Mouse (Mus musculus) left cerebral cortex, adult 11 months (tissue): Measurements from ENCODE around the gene Os9.
"Not testable (repeated sequence)": the region's sequence is repeated elsewhere in the genome, so short reads cannot be mapped to it uniquely, and the experiment has no call there.

ENCODE experiments used
- DNase-seq: peaks from one replicate; pipeline ENCODE4 v3.0.0; 2022; ENCODE audit warnings: low spot score

The Os9 gene

GRCm38 (mm10) chr10:127080901-127081780 lies 39.8 kb downstream of the Os9 start:
- no peak for DNase-seq

GRCm38 (mm10) chr10:127079665-127080391 lies 41.1 kb downstream of the Os9 start:
- DNase-seq, result no peak

- no peak for DNase-seq
Measured at GRCm38 (mm10) chr10:127078677-127079575, 42.0 kb downstream of the Os9 start.

- peak; percentile 73 for DNase-seq
Measured at GRCm38 (mm10) chr10:127078001-127078676, 42.8 kb downstream of the Os9 start.

GRCm38 (mm10) chr10:127077515-127077914 lies 43.4 kb downstream of the Os9 start:
- DNase-seq, result no peak

- no peak for DNase-seq
Measured at GRCm38 (mm10) chr10:127076082-127076481, 44.8 kb downstream of the Os9 start.

- DNase-seq, result no peak
Measured at GRCm38 (mm10) chr10:127075651-127076050, 45.3 kb downstream of the Os9 start.

- no peak for DNase-seq
Measured at GRCm38 (mm10) chr10:127075080-127075479, 45.9 kb downstream of the Os9 start, which contains the start of gene Agap2. TSS of gene Agap2 (plus strand) at chr10:127075284.

GRCm38 (mm10) chr10:127073981-127074380 lies 47.0 kb downstream of the Os9 start:
- no peak for DNase-seq

- not testable (repeated sequence) for DNase-seq
Measured at GRCm38 (mm10) chr10:127072969-127073368, 48.0 kb downstream of the Os9 start.

- DNase-seq, result not testable (repeated sequence)
Measured at GRCm38 (mm10) chr10:127072270-127072669, 48.7 kb downstream of the Os9 start.

GRCm38 (mm10) chr10:127071203-127071602 lies 49.7 kb downstream of the Os9 start:
- no peak for DNase-seq

- DNase-seq, result peak; percentile 94
Measured at GRCm38 (mm10) chr10:127070190-127071121, 50.5 kb downstream of the Os9 start, which contains the start of gene Tspan31. TSS of gene Tspan31 (minus strand) at chr10:127070264.

- no peak for DNase-seq
Measured at GRCm38 (mm10) chr10:127069281-127070189, 51.4 kb downstream of the Os9 start.

- DNase-seq, result no peak
Measured at GRCm38 (mm10) chr10:127068360-127069038, 52.4 kb downstream of the Os9 start.

GRCm38 (mm10) chr10:127066519-127067018 lies 54.4 kb downstream of the Os9 start:
- no peak for DNase-seq

GRCm38 (mm10) chr10:127065981-127066380 lies 55.0 kb downstream of the Os9 start:
- no peak for DNase-seq
